Mouse (Mus musculus): ENCODE data around the gene Enthd1. TPM values are rescaled to one million over a fixed set of nuclear protein-coding genes. Genes with fewer than 3 reads are reported as not detected.

The Enthd1 gene
- total RNA-seq, 1 experiment: 0.49 TPM

DNA sequence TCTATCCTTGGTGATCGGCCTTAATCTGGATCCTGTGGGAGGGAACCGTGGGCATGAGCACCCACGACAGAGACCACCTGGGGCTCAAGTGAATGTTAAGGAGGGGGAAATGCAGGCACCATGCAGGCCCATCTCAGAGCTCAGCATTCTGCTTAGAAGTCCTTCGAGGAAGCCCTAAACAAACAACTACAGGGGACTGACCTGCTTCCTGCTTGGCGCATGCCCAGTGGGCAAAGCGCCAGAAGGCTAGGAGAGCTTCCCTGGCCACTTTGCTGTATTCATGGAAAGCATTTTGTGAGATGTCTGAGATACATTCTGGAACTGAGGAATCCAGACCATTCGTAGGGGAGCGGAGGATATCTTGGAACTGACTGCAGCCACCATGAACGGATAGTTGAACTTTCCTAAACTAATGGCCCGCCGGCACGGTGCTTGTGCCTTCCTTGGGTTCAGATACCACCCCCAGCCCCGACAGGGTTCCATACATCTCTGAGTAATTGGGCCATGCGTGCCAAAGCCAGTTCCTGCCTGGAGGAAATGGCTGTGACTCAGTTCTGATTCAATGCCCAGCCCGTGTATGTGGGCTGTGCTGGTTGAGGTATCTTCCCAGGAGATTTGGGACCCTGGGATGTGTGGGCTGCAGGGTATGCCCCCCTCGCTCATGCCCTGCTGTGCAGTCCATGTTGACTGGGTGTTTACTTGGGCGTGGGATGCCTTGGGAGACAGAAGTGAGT lies 150.8 kb downstream of the Enthd1 start:
- in situ Hi-C loops (cut with MboI; ENCODE audit: low sequenced_read_pairs in 2 of 2, unreplicated experiment in 2 of 2): no loop called here
- H3K9ac ChIP-seq (ENCODE audit: insufficient read depth, low read depth, low read length, poor library complexity, severe bottlenecking): no peak overlapping the region
- no peak for DNase-seq (ENCODE audit: low read depth, low spot score)
- no peak overlapping the region for H3K4me3 ChIP-seq (ENCODE audit: insufficient read depth in 1 of 2, low read depth in 1 of 2, low read length in 2 of 2, poor library complexity in 1 of 2, severe bottlenecking in 1 of 2)
- H3K4me1 ChIP-seq (ENCODE audit: control insufficient read depth in 2 of 2, insufficient read depth in 2 of 2, low read length in 2 of 2, poor library complexity in 1 of 2): no peaks in the 10 kb centered on the region
- no peaks in the 10 kb centered on the region for H3K36me3 ChIP-seq (ENCODE audit: control insufficient read depth, insufficient read depth, low read length, poor library complexity, severe bottlenecking)
- TF ChIP-seq ZC3H11A (IDR thresholded peaks at IDR 0.05; ENCODE audit: borderline replicate concordance, low read depth, low read length) (no peak), ZNF384 (IDR thresholded peaks at IDR 0.05; ENCODE audit: low read depth, low read length) (no peak), HCFC1 (IDR thresholded peaks at IDR 0.05; ENCODE audit: borderline replicate concordance, insufficient read depth, low read length) (no peak), MAFK (IDR thresholded peaks at IDR 0.05; ENCODE audit: insufficient read depth, low read depth, low read length) (no peak), CHD2 (IDR thresholded peaks at IDR 0.05; ENCODE audit: low read depth, low read length) (no peak)
- H3K27ac ChIP-seq (ENCODE audit: insufficient read depth, low read depth, low read length, poor library complexity, severe bottlenecking): no peak overlapping the region
- H3K9me3 ChIP-seq (ENCODE audit: control insufficient read depth, insufficient read depth, low read depth, low read length): no peaks in the 10 kb centered on the region

DNA sequence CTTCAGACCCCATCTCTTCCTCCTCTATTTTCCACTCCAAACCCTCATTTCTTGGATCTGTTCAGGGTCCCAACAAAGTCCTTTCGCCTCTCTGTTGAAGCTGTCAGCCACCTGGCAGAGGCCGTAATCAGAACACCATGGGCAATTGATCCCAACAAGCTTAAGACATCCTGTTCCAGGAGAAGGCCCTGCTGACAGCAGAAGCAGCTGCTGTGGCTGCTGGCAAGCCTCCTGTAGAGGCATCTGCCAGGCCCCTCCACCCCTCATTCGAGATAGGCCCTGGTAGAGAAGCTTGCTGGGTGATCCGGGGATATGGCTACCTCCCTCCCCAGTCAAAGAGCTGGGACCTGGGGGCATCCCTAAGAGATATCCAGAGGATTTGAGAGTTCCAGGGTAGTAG lies 151.9 kb downstream of the Enthd1 start:
- H3K4me1 ChIP-seq (ENCODE audit: control insufficient read depth in 2 of 2, insufficient read depth in 2 of 2, low read length in 2 of 2, poor library complexity in 1 of 2): peaks cover 0 to under 1% of the 10 kb centered on the region in 2 experiments; a peak in 1 of 4 replicates
- no peak overlapping the region for H3K27ac ChIP-seq (ENCODE audit: insufficient read depth, low read depth, low read length, poor library complexity, severe bottlenecking)
- no peak overlapping the region for H3K9ac ChIP-seq (ENCODE audit: insufficient read depth, low read depth, low read length, poor library complexity, severe bottlenecking)
- no peak overlapping the region for H3K4me3 ChIP-seq (ENCODE audit: insufficient read depth in 1 of 2, low read depth in 1 of 2, low read length in 2 of 2, poor library complexity in 1 of 2, severe bottlenecking in 1 of 2)
- no peaks in the 10 kb centered on the region for H3K9me3 ChIP-seq (ENCODE audit: control insufficient read depth, insufficient read depth, low read depth, low read length)
- in situ Hi-C loops (cut with MboI; ENCODE audit: low sequenced_read_pairs in 2 of 2, unreplicated experiment in 2 of 2): no loop called here
- TF ChIP-seq HCFC1 (IDR thresholded peaks at IDR 0.05; ENCODE audit: borderline replicate concordance, insufficient read depth, low read length) (no peak), ZC3H11A (IDR thresholded peaks at IDR 0.05; ENCODE audit: borderline replicate concordance, low read depth, low read length) (no peak), CHD2 (IDR thresholded peaks at IDR 0.05; ENCODE audit: low read depth, low read length) (no peak), ZNF384 (IDR thresholded peaks at IDR 0.05; ENCODE audit: low read depth, low read length) (no peak), MAFK (IDR thresholded peaks at IDR 0.05; ENCODE audit: insufficient read depth, low read depth, low read length) (no peak)
- H3K36me3 ChIP-seq (ENCODE audit: control insufficient read depth, insufficient read depth, low read length, poor library complexity, severe bottlenecking): no peaks in the 10 kb centered on the region
- DNase-seq (ENCODE audit: low read depth, low spot score): no peak

DNA sequence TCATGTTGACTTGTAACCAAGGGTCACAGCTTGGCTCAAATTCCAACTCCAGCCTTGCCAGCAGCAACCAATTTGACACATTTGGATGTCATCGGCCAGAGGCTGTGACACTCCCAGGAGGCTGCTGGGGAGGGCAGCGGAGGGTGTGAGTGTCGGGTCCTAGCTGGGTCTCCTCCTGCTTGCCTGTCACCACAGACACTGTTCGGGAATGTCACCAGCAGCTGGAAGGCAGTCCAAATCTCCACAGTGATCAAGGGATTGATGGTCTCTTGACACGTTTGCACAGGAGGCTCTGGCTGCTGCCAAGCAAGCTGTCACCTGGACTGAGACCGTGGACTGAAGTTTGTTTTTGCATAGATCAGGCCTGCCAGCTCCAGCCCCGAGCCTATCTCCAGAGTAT lies 154.3 kb downstream of the Enthd1 start:
- H3K4me3 ChIP-seq (ENCODE audit: insufficient read depth in 1 of 2, low read depth in 1 of 2, low read length in 2 of 2, poor library complexity in 1 of 2, severe bottlenecking in 1 of 2): no peak overlapping the region
- no peak for DNase-seq (ENCODE audit: low read depth, low spot score)
- no peak overlapping the region for H3K9ac ChIP-seq (ENCODE audit: insufficient read depth, low read depth, low read length, poor library complexity, severe bottlenecking)
- no peak overlapping the region for H3K27ac ChIP-seq (ENCODE audit: insufficient read depth, low read depth, low read length, poor library complexity, severe bottlenecking)
- in situ Hi-C loops (cut with MboI; ENCODE audit: low sequenced_read_pairs in 2 of 2, unreplicated experiment in 2 of 2): no loop called here
- H3K9me3 ChIP-seq (ENCODE audit: control insufficient read depth, insufficient read depth, low read depth, low read length): no peaks in the 10 kb centered on the region
- H3K4me1 ChIP-seq (ENCODE audit: control insufficient read depth in 2 of 2, insufficient read depth in 2 of 2, low read length in 2 of 2, poor library complexity in 1 of 2): peaks cover 0 to 3% of the 10 kb centered on the region in 2 experiments; a peak in 1 of 4 replicates
- no peaks in the 10 kb centered on the region for H3K36me3 ChIP-seq (ENCODE audit: control insufficient read depth, insufficient read depth, low read length, poor library complexity, severe bottlenecking)
- TF ChIP-seq CHD2 (IDR thresholded peaks at IDR 0.05; ENCODE audit: low read depth, low read length): no peak
- TF ChIP-seq ZC3H11A (IDR thresholded peaks at IDR 0.05; ENCODE audit: borderline replicate concordance, low read depth, low read length): no peak
- no peak for TF ChIP-seq MAFK (IDR thresholded peaks at IDR 0.05; ENCODE audit: insufficient read depth, low read depth, low read length)
- no peak for TF ChIP-seq HCFC1 (IDR thresholded peaks at IDR 0.05; ENCODE audit: borderline replicate concordance, insufficient read depth, low read length)
- TF ChIP-seq ZNF384 (IDR thresholded peaks at IDR 0.05; ENCODE audit: low read depth, low read length): no peak

DNA sequence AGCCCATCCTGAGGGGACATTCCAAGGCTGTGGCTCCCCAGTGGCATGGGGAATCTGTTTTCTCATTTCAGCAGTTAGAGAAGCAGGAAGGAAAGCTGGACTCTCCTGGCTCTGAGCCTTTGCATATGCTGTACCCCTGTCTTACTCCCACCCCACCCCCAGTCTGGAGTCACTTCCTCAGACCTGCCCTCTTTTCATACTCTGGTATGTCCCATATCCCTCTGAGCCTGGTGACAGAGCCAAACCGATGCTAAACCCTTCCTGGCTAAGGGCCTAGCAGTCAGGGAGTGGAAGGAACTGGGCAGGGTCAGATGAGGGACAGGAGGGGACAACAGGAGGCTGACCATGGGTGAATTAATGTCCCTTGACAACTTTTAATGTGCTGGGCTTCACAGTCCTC lies 157.1 kb downstream of the Enthd1 start:
- H3K9ac ChIP-seq (ENCODE audit: insufficient read depth, low read depth, low read length, poor library complexity, severe bottlenecking): no peak overlapping the region
- no peaks in the 10 kb centered on the region for H3K9me3 ChIP-seq (ENCODE audit: control insufficient read depth, insufficient read depth, low read depth, low read length)
- H3K27ac ChIP-seq (ENCODE audit: insufficient read depth, low read depth, low read length, poor library complexity, severe bottlenecking): no peak overlapping the region
- in situ Hi-C loops (cut with MboI; ENCODE audit: low sequenced_read_pairs in 2 of 2, unreplicated experiment in 2 of 2): no loop called here
- H3K4me3 ChIP-seq (ENCODE audit: insufficient read depth in 1 of 2, low read depth in 1 of 2, low read length in 2 of 2, poor library complexity in 1 of 2, severe bottlenecking in 1 of 2): no peak overlapping the region
- no peaks in the 10 kb centered on the region for H3K36me3 ChIP-seq (ENCODE audit: control insufficient read depth, insufficient read depth, low read length, poor library complexity, severe bottlenecking)
- H3K4me1 ChIP-seq (ENCODE audit: control insufficient read depth in 2 of 2, insufficient read depth in 2 of 2, low read length in 2 of 2, poor library complexity in 1 of 2): peaks cover 0 to 3% of the 10 kb centered on the region in 2 experiments; a peak in 1 of 4 replicates
- no peak for TF ChIP-seq MAFK (IDR thresholded peaks at IDR 0.05; ENCODE audit: insufficient read depth, low read depth, low read length)
- no peak for TF ChIP-seq ZNF384 (IDR thresholded peaks at IDR 0.05; ENCODE audit: low read depth, low read length)
- no peak for TF ChIP-seq CHD2 (IDR thresholded peaks at IDR 0.05; ENCODE audit: low read depth, low read length)
- no peak for TF ChIP-seq HCFC1 (IDR thresholded peaks at IDR 0.05; ENCODE audit: borderline replicate concordance, insufficient read depth, low read length)
- TF ChIP-seq ZC3H11A (IDR thresholded peaks at IDR 0.05; ENCODE audit: borderline replicate concordance, low read depth, low read length): no peak
- no peak for DNase-seq (ENCODE audit: low read depth, low spot score)

Other genes with a start within 250 kb of the Enthd1 start
- gene Grap2, start 7.4 kb upstream of the Enthd1 start, total RNA-seq (2012; rRNA removed): 0.05 and 0.45 TPM in 2 replicates
- gene Fam83f, start 106.7 kb upstream of the Enthd1 start, total RNA-seq (2012; rRNA removed): 0.58 and 1.0 TPM in 2 replicates
- 29.5 and 37.0 TPM in 2 replicates for gene Tnrc6b, start 146.2 kb upstream of the Enthd1 start, total RNA-seq (2012; rRNA removed)

Data from ES-E14 (cell line).